Mouse (Mus musculus): ENCODE results near the gene Tgm2.

DNA sequence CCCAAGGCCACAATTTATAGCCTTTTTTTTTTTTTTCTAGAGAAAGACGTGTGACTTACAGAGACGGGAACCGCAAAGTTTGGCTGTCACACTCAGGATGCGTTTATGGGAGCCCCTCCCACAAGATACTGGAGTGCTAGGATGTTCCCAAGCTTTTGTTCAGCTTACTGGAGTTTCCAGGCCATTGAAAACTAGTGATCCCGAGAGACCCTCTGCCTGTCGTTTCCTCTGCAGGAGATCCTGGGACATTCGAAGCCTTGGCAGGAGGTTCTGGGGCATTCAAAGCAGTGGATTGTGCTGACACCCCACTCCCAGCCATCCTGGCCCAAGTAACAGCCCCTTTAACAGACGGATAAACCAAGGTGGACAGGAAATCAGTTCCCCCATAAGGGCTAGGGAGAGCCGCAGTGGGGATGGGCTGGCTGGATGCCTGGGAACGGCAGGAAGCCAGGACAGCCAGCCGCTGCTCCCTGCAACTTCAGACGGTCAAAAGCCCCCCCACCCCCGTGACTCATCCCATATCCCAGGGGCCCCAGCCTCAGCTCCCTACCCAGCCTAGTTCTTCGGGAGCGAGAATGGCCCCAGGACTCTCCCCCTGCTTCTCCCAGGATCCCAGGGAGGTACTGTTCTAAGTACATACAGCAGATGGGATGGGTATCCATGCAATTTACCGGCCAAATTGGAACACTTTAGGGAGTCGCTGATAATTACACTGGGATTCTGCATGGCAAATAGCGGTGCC is 33.3 kb upstream of the Tgm2 start:
- TF ChIP-seq CTCF (IDR thresholded peaks at IDR 0.05; ENCODE audit: control insufficient read depth, insufficient read depth, low read length) (no peak), POLR2A (IDR thresholded peaks at IDR 0.05; ENCODE audit: borderline replicate concordance, control insufficient read depth, low read depth, low read length) (no peak)
